Comparison of ENCODE assay signal across 8 mouse cellular contexts in genomic region chr6:120362774-120363687, GRCm38 (mm10). TPM values are rescaled to one million over a fixed set of nuclear protein-coding genes. Genes with fewer than 3 reads are reported as not detected.
DNase-seq lines count a peak whose midpoint lies in the region; ATAC-seq lines count a peak whose summit lies in the region.

No protein-coding gene starts in this region.

- H3K4me2 ChIP-seq in heart, embryonic 13.5 days: peak overlapping the region; percentile 92
- H3K4me2 ChIP-seq in forebrain, embryonic 15.5 days (replicated peaks): peak overlapping the region; percentile 78

- peak overlapping the region; percentile 93 for H3K9ac ChIP-seq in heart, embryonic 13.5 days
- peak overlapping the region; percentile 94 for H3K9ac ChIP-seq in forebrain, embryonic 15.5 days (replicated peaks)

- DNase-seq in heart, postnatal 36 days: no peak
- peak; percentile 39 for DNase-seq in ES-CJ7 (ENCODE audit: low read depth, low spot score)
- DNase-seq in lung, postnatal 14 days: peak; percentile 3
- no peak for DNase-seq in left cerebral cortex, postnatal 36 days (ENCODE audit: low spot score in 2 of 2)
- no peak for DNase-seq in spleen, adult 12 weeks (ENCODE audit: low spot score)
- no peak for DNase-seq in cerebellum, adult 8-10 months

- H3K27ac ChIP-seq in heart, embryonic 13.5 days (replicated peaks): peak overlapping the region; percentile 97
- H3K27ac ChIP-seq in forebrain, embryonic 15.5 days (replicated peaks): peak overlapping the region; percentile 97

- peak overlapping the region; percentile 82 for H3K4me3 ChIP-seq in heart, embryonic 13.5 days
- H3K4me3 ChIP-seq in forebrain, embryonic 15.5 days: peak overlapping the region; percentile 100

- H3K9me3 ChIP-seq in heart, embryonic 13.5 days: no peaks in the 10 kb centered on the region
- no peaks in the 10 kb centered on the region for H3K9me3 ChIP-seq in forebrain, embryonic 15.5 days

- ATAC-seq in heart, embryonic 13.5 days (ENCODE audit: extremely low read depth, insufficient number of reproducible peaks, low FRiP score, low TSS enrichment): no peak
- ATAC-seq in forebrain, embryonic 15.5 days (replicated peaks): no peak

- no peaks in the 10 kb centered on the region for H3K27me3 ChIP-seq in heart, embryonic 13.5 days (replicated peaks)
- H3K27me3 ChIP-seq in forebrain, embryonic 15.5 days: no peaks in the 10 kb centered on the region

- intact Hi-C loops in heart, postnatal 36 days (cut with DNase I): no loop called here
- intact Hi-C loops in left cerebral cortex, postnatal 36 days (cut with DNase I): no loop called here

- peaks cover 22% of the 10 kb centered on the region for H3K4me1 ChIP-seq in heart, embryonic 13.5 days
- H3K4me1 ChIP-seq in forebrain, embryonic 15.5 days: peaks cover 19% of the 10 kb centered on the region

- H3K36me3 ChIP-seq in heart, embryonic 13.5 days: peaks cover 16% of the 10 kb centered on the region
- H3K36me3 ChIP-seq in forebrain, embryonic 15.5 days: peaks cover 8% of the 10 kb centered on the region

- 21% methylated on average over 15 of the region's 15 CpGs for WGBS in heart, embryonic 13.5 days
- 23% methylated on average over 15 of the region's 15 CpGs for WGBS in forebrain, embryonic 15.5 days

RNA-seq across cellular contexts. Expression of gene Kdm5a, which starts 0.9 kb away (rescaled TPM):
- 28.8 and 29.4 TPM in 2 replicates for polyA plus RNA-seq in heart, embryonic 13.5 days (2015; fragmentation: Nextera tagmentation; extraction: Ambion mirVana)
- 10 to 100 TPM; 31.4 to 33.9 TPM for total RNA-seq in heart, postnatal 36 days (2021)
- 50.9 and 53.8 TPM in 2 replicates for polyA plus RNA-seq in forebrain, embryonic 15.5 days (2015; fragmentation: Nextera tagmentation; extraction: Ambion mirVana)
- total RNA-seq in left cerebral cortex, postnatal 36 days (2021): 10 to 100 TPM; 35.7 to 43.9 TPM

RNA-seq across cellular contexts. Expression of gene Ccdc77, which starts 1.1 kb away (rescaled TPM):
- polyA plus RNA-seq in heart, embryonic 13.5 days (2015; fragmentation: Nextera tagmentation; extraction: Ambion mirVana): 17.5 and 20.2 TPM in 2 replicates
- 1 to 10 TPM; 4.1 to 5.8 TPM for total RNA-seq in heart, postnatal 36 days (2021)
- polyA plus RNA-seq in forebrain, embryonic 15.5 days (2015; fragmentation: Nextera tagmentation; extraction: Ambion mirVana): 13.0 and 15.1 TPM in 2 replicates
- 1 to 10 TPM; 3.1 to 7.5 TPM for total RNA-seq in left cerebral cortex, postnatal 36 days (2021)

Comparison
In these comparisons a context has a peak if more than half of its experiments do, and no peak if none do; other contexts are left out.
1. DNase-seq: peak in ES-CJ7 (single experiment) and lung, postnatal 14 days (single experiment); none in heart, postnatal 36 days (0 of 2), left cerebral cortex, postnatal 36 days (0 of 2), spleen, adult 12 weeks (single experiment) and cerebellum, adult 8-10 months (single experiment).